Mouse (Mus musculus) limb, embryonic 15.5 days (tissue): ENCODE results near the gene Kif9. TPM values are rescaled to one million over a fixed set of nuclear protein-coding genes. Genes with fewer than 3 reads are reported as not detected.
A peak's percentile ranks its signal among the peaks of the same experiment; 100 is the strongest.

ENCODE experiments used
- ATAC-seq: fragments of 200-750 bp; cut with Nextera tagmentation; 2 replicates; pipeline ENCODE4 v1.8.0; 2017; ENCODE audit warnings: low read depth, moderate TSS enrichment; ENCODE audit not compliant: insufficient number of reproducible peaks, low FRiP score, low TSS enrichment
- H3K27ac ChIP-seq: fragments of 300-500 bp; sonication (generic); 2 replicates; pipeline ENCODE4 v1.5.1; 2015; ENCODE audit warnings: moderate library complexity, mild to moderate bottlenecking, inconsistent platforms
- H3K27me3 ChIP-seq: fragments of 300-500 bp; sonication (generic); 2 replicates; pipeline ENCODE4 v1.6.1; 2015; ENCODE audit warnings: inconsistent platforms
- H3K36me3 ChIP-seq: fragments of 300-500 bp; sonication (generic); 2 replicates; pipeline ENCODE4 v1.6.1; 2015; ENCODE audit warnings: inconsistent platforms
- H3K4me1 ChIP-seq: fragments of 300-500 bp; sonication (generic); 2 replicates; pipeline ENCODE4 v1.6.1; 2015; ENCODE audit warnings: inconsistent platforms
- H3K4me2 ChIP-seq: fragments of 300-500 bp; sonication (generic); 2 replicates; pipeline ENCODE4 v1.6.1; 2015; ENCODE audit warnings: mild to moderate bottlenecking, inconsistent platforms
- H3K4me3 ChIP-seq: fragments of 300-500 bp; sonication (generic); 2 replicates; pipeline ENCODE4 v1.5.1; 2015; ENCODE audit warnings: mild to moderate bottlenecking, inconsistent platforms
- H3K9ac ChIP-seq: fragments of 300-500 bp; sonication (generic); 2 replicates; pipeline ENCODE4 v1.6.1; 2015; ENCODE audit warnings: inconsistent platforms
- H3K9me3 ChIP-seq: fragments of 300-500 bp; sonication (generic); 2 replicates; pipeline ENCODE4 v1.6.1; 2016; ENCODE audit warnings: inconsistent platforms
- WGBS: fragments of 180-500 bp; shearing (Covaris S2); methylation state at CpG from one replicate; pipeline ENCODE4 v1.1.7; 2015; 5-methylcytosine and 5-hydroxymethylcytosine counted together
- polyA plus RNA-seq: library from polyadenylated mRNA; unstranded; fragments of >200 nt; fragmentation: Nextera tagmentation; extraction: Ambion mirVana; gene quantifications from 2 replicates; pipeline ENCODE4 v1.2.1, GENCODE M21; 2015

The Kif9 gene
- polyA plus RNA-seq, 1 experiment from 2014 or later: 0.95 TPM

DNA sequence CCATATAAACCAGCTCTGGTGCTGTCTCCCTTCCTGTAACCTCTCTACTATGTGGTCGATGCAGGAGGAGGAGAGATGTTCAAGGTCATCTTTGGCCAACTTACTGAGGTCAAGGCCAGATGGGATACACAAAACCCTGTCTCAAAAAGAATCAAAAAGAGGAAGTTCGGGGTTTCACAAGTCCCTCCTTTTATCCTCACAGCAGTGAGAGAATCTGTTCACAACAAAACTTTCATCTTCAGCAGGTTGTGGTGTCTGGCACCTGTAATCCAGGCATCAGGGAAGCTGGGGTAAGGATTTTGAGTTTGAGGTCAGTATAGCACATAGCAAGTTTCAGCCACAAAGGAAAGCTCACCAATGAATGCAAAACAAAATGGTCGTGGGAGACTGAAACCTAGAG lies 53.9 kb downstream of the Kif9 start:
- Histone ChIP-seq H3K4me3 (no peak overlapping the region), H3K36me3 (no peaks in the 10 kb centered on the region), H3K9me3 (no peaks in the 10 kb centered on the region), H3K4me2 (no peak overlapping the region), H3K27me3 (no peaks in the 10 kb centered on the region), H3K9ac (no peak overlapping the region), H3K4me1 (peaks cover 22% of the 10 kb centered on the region), H3K27ac (no peak overlapping the region)
- ATAC-seq: no peak
- 68% methylated on average over 3 of the region's 3 CpGs for WGBS

- Histone ChIP-seq H3K4me2 (peak overlapping the region; percentile 49), H3K4me1 (peaks cover 22% of the 10 kb centered on the region), H3K9ac (no peak overlapping the region), H3K36me3 (no peaks in the 10 kb centered on the region), H3K4me3 (peak overlapping the region; percentile 99), H3K9me3 (no peaks in the 10 kb centered on the region), H3K27me3 (no peaks in the 10 kb centered on the region), H3K27ac (peak overlapping the region; percentile 100)
- ATAC-seq: no peak
- 22% methylated on average over 6 of the region's 6 CpGs for WGBS
Observed at GRCm38 (mm10) chr9:110531151-110531791, 54.5 kb downstream of the Kif9 start.

GRCm38 (mm10) chr9:110531914-110532489 lies 55.2 kb downstream of the Kif9 start:
- H3K4me2 ChIP-seq: peak overlapping the region; percentile 49
- H3K4me1 ChIP-seq: peaks cover 22% of the 10 kb centered on the region
- no peaks in the 10 kb centered on the region for H3K27me3 ChIP-seq
- under 1% methylated on average over 47 of the region's 53 CpGs for WGBS
- peak overlapping the region; percentile 99 for H3K4me3 ChIP-seq
- peak; percentile 99 for ATAC-seq
- H3K36me3 ChIP-seq: 0 out of 2 replicates have a peak, but pooled peaks cover 2% of the 10 kb centered on the region
- peak overlapping the region; percentile 82 for H3K9ac ChIP-seq
- H3K27ac ChIP-seq: peak overlapping the region; percentile 100
- no peaks in the 10 kb centered on the region for H3K9me3 ChIP-seq

- 0 out of 2 replicates have a peak, but pooled peaks cover 5% of the 10 kb centered on the region for H3K36me3 ChIP-seq
- peak; percentile 41 for ATAC-seq
- H3K27ac ChIP-seq: peak within 1 kb of the TSS; percentile 100
- H3K4me3 ChIP-seq: peak within 1 kb of the TSS; percentile 99
- H3K9ac ChIP-seq: peak within 1 kb of the TSS; percentile 99
- H3K4me2 ChIP-seq: peak within 1 kb of the TSS; percentile 57
- no peaks in the 10 kb centered on the region for H3K27me3 ChIP-seq
- H3K4me1 ChIP-seq: peaks cover 22% of the 10 kb centered on the region
- H3K9me3 ChIP-seq: no peaks in the 10 kb centered on the region
- under 1% methylated on average over 86 of the region's 109 CpGs for WGBS
Observed at GRCm38 (mm10) chr9:110532538-110533291, 56.0 kb downstream of the Kif9 start, which contains the start of gene Setd2. TSS of gene Setd2 (plus strand) at chr9:110532597.

DNA sequence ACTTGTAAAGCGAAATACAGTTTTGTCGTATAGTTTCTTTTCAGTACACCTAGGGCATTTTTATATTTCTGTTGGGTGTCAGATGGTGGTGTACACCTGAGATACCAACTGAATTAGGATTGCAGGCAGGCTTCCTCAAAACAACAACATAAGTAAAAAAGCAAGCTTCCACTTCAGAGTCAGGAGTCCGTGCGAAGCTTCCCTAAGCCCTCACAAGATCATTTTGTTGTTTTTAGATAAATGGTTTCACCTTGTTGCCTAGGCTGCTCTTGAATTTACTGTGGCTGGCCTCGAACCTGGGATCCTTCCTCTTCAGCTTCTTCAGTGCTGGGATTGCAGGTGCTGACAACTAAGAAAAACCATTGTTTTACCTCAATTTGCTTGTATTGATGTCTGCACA lies 56.9 kb downstream of the Kif9 start:
- Histone ChIP-seq H3K9me3 (no peaks in the 10 kb centered on the region), H3K4me1 (peaks cover 22% of the 10 kb centered on the region), H3K36me3 (0 out of 2 replicates have a peak, but pooled peaks cover 5% of the 10 kb centered on the region), H3K4me3 (peak overlapping the region; percentile 99), H3K4me2 (peak overlapping the region; percentile 57), H3K27me3 (no peaks in the 10 kb centered on the region), H3K27ac (no peak overlapping the region), H3K9ac (peak overlapping the region; percentile 99)
- ATAC-seq: no peak
- WGBS: 30% methylated on average over 5 of the region's 5 CpGs

DNA sequence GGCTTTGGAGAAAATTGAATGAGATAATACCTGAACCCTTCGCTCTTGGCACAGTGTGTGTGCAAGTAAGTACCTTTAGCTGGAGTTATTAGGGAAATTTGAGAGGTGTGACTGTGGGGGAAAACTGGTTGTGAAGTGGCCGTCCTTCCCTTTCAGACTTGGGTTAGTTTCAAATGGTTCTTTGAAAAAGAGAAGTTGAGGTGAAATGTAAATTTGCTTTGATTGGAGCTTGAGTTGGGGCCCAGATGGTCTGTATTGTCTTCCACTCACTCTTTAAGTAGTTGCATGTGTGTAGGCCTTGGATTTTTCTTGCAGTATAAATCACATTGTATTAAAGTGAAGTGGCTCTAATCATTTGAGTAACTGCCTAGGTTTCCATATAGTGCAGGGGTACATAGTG lies 58.4 kb downstream of the Kif9 start:
- H3K4me2 ChIP-seq: peak overlapping the region; percentile 2; the same call in 1 of the 2 replicates
- no peaks in the 10 kb centered on the region for H3K9me3 ChIP-seq
- H3K4me3 ChIP-seq: no peak overlapping the region
- no peak overlapping the region for H3K9ac ChIP-seq
- no peaks in the 10 kb centered on the region for H3K27me3 ChIP-seq
- H3K36me3 ChIP-seq: 0 out of 2 replicates have a peak, but pooled peaks cover 5% of the 10 kb centered on the region
- no peak overlapping the region for H3K27ac ChIP-seq
- WGBS: 52% methylated on average over 2 of the region's 2 CpGs
- ATAC-seq: no peak
- peaks cover 22% of the 10 kb centered on the region for H3K4me1 ChIP-seq

DNA sequence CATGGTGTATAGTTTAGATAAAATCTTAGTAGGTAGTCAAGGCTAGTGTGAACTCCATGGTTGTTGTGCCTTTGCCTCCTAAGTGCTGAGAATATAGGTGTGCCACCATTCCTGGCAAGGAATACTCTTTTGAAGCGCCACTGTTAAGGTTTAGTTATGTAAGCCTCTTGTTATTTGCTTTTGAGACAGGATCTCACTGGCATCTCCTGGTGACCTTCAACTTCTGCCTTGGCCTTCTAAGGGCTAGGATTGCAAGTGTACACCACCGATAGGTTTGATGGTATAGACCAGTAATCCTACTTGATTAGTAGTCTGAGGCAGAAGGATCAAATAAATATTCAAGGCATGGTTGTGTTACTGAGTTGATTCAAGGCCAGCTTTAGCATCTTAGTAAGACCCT lies 59.9 kb downstream of the Kif9 start:
- Histone ChIP-seq H3K27me3 (no peaks in the 10 kb centered on the region), H3K27ac (no peak overlapping the region)

GRCm38 (mm10) chr9:110538511-110538910 lies 61.8 kb downstream of the Kif9 start:
- Histone ChIP-seq H3K27me3 (no peaks in the 10 kb centered on the region), H3K36me3 (0 out of 2 replicates have a peak, but pooled peaks cover 5% of the 10 kb centered on the region), H3K4me1 (peaks cover 18% of the 10 kb centered on the region), H3K4me3 (no peak overlapping the region), H3K9me3 (no peaks in the 10 kb centered on the region), H3K9ac (no peak overlapping the region), H3K4me2 (no peak overlapping the region), H3K27ac (no peak overlapping the region)
- no peak for ATAC-seq

More for the DNA sequence above, 59.9 kb downstream of the Kif9 start:
- Histone ChIP-seq H3K4me1 (peaks cover 18% of the 10 kb centered on the region), H3K36me3 (0 out of 2 replicates have a peak, but pooled peaks cover 5% of the 10 kb centered on the region), H3K9me3 (no peaks in the 10 kb centered on the region), H3K9ac (no peak overlapping the region), H3K4me3 (no peak overlapping the region), H3K4me2 (no peak overlapping the region)
- ATAC-seq: no peak
- 91% methylated on average over 2 of the region's 2 CpGs for WGBS

DNA sequence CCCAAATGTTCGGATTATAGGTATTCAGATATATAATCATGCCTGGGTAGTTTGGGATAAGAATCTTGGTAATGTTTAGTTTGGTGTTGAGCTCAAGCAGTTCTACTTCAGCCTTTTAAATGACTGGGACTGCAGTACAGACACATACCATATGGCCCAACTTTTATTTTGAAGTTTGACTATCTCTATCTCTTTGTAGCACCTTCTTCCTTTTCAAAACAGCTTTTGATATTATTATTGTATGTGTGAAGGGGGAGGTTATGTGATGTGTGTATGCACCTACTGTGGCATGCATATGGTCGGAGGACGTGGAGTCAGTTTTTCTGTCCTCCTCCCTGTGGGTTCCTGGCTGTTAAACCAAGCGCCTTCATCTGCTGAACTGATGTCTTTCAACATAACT lies 65.2 kb downstream of the Kif9 start:
- Histone ChIP-seq H3K4me1 (no peaks in the 10 kb centered on the region), H3K9ac (no peak overlapping the region), H3K27ac (no peak overlapping the region), H3K27me3 (no peaks in the 10 kb centered on the region), H3K9me3 (no peaks in the 10 kb centered on the region), H3K36me3 (0 out of 2 replicates have a peak, but pooled peaks cover 5% of the 10 kb centered on the region), H3K4me3 (no peak overlapping the region), H3K4me2 (no peak overlapping the region)
- 85% methylated on average over 4 of the region's 4 CpGs for WGBS
- ATAC-seq: no peak

- H3K9ac ChIP-seq: no peak overlapping the region
- ATAC-seq: no peak
- no peak overlapping the region for H3K4me3 ChIP-seq
- H3K9me3 ChIP-seq: no peaks in the 10 kb centered on the region
- H3K27me3 ChIP-seq: no peaks in the 10 kb centered on the region
- H3K27ac ChIP-seq: no peak overlapping the region
- no peak overlapping the region for H3K4me2 ChIP-seq
- H3K36me3 ChIP-seq: peaks cover 57% of the 10 kb centered on the region
- no peaks in the 10 kb centered on the region for H3K4me1 ChIP-seq
- 96% methylated on average over 19 of the region's 19 CpGs for WGBS
Observed at GRCm38 (mm10) chr9:110548261-110548660, 71.5 kb downstream of the Kif9 start.

- ATAC-seq: no peak
- Histone ChIP-seq H3K27me3 (no peaks in the 10 kb centered on the region), H3K27ac (no peak overlapping the region), H3K36me3 (peaks cover 72% of the 10 kb centered on the region), H3K4me1 (no peaks in the 10 kb centered on the region), H3K4me3 (no peak overlapping the region), H3K4me2 (no peak overlapping the region), H3K9me3 (no peaks in the 10 kb centered on the region), H3K9ac (no peak overlapping the region)
Observed at GRCm38 (mm10) chr9:110568309-110568708, 91.6 kb downstream of the Kif9 start.
